Mouse (Mus musculus) v-Abl transformed pro-B cells (cell line): Measurements from ENCODE around the gene Angel2.

Experiments
- in situ Hi-C, 2 experiments: fragments of 400-800 bp; cut with MboI; formaldehyde crosslinking; loops; one replicate each; pipeline ENCODE4 v1.15.1; 2025; ENCODE audit not compliant: unreplicated experiment in 2 of 2

The Angel2 gene

GRCm38 (mm10) chr1:190924812-190925211 is at the start of gene Angel2:
Gene Angel2, plus strand, starts transcription at chr1:190925112.
- in situ Hi-C loops, result loop anchor here (10.0 to 25.0 kb wide), 2 partner anchors 887 to 900 kb away; partner anchors contain the start of gene Nek2 (in 2 of the 2)

GRCm38 (mm10) chr1:190875751-190876150 is 49.2 kb upstream of the Angel2 start:
- in situ Hi-C loops, result loop anchor here (5.0 to 25.0 kb wide), 2 partner anchors 988 kb away; no protein-coding TSS in a partner anchor

- in situ Hi-C loops, result loop anchor here (10.0 to 25.0 kb wide), 2 partner anchors 993 to 1856 kb away; no protein-coding TSS in a partner anchor
These were observed 44.3 kb upstream of the Angel2 start for GRCm38 (mm10) chr1:190880638-190881037.

- in situ Hi-C loops, result loop anchor here (10.0 to 25.0 kb wide), 2 partner anchors 994 to 1857 kb away; no protein-coding TSS in a partner anchor
These were observed 43.5 kb upstream of the Angel2 start for GRCm38 (mm10) chr1:190881422-190881821.

- in situ Hi-C loops, result loop anchor here (5.0 to 25.0 kb wide), 3 partner anchors 54 to 1861 kb away; no protein-coding TSS in a partner anchor
These were observed 38.9 kb upstream of the Angel2 start for GRCm38 (mm10) chr1:190886014-190886413.

- in situ Hi-C loops, result loop anchor here (5.0 to 25.0 kb wide), 3 partner anchors 56 to 1863 kb away; no protein-coding TSS in a partner anchor
These were observed 36.9 kb upstream of the Angel2 start for GRCm38 (mm10) chr1:190888031-190888430.

- in situ Hi-C loops, result loop anchor here (5.0 to 25.0 kb wide), 3 partner anchors 56 to 1864 kb away; no protein-coding TSS in a partner anchor
These were observed 36.3 kb upstream of the Angel2 start for GRCm38 (mm10) chr1:190888646-190889045.

GRCm38 (mm10) chr1:190893559-190894167 is 31.2 kb upstream of the Angel2 start:
- in situ Hi-C loops, result loop anchor here in 1 of 2 experiments (25.0 kb wide), 1 partner anchor 1006 kb away; no protein-coding TSS in a partner anchor

GRCm38 (mm10) chr1:190898186-190898585 is 26.7 kb upstream of the Angel2 start:
- in situ Hi-C loops, result loop anchor here in 1 of 2 experiments (25.0 kb wide), 1 partner anchor 1011 kb away; no protein-coding TSS in a partner anchor

- in situ Hi-C loops, result loop anchor here in 1 of 2 experiments (25.0 kb wide), 1 partner anchor 1012 kb away; no protein-coding TSS in a partner anchor
These were observed 25.9 kb upstream of the Angel2 start for GRCm38 (mm10) chr1:190898899-190899575.

GRCm38 (mm10) chr1:190901082-190901481 is 23.8 kb upstream of the Angel2 start:
- in situ Hi-C loops, result no loop called here

GRCm38 (mm10) chr1:190904136-190904535 is 20.8 kb upstream of the Angel2 start:
- in situ Hi-C loops, result no loop called here

GRCm38 (mm10) chr1:190904714-190905113 is 20.2 kb upstream of the Angel2 start:
- in situ Hi-C loops, result no loop called here

- in situ Hi-C loops, result no loop called here
These were observed 14.1 kb upstream of the Angel2 start for GRCm38 (mm10) chr1:190910836-190911235.

- in situ Hi-C loops, result no loop called here
These were observed 13.3 kb upstream of the Angel2 start, which contains the start of gene Rps6kc1 for GRCm38 (mm10) chr1:190911415-190912123. Gene Rps6kc1, minus strand, starts transcription at chr1:190911770.

GRCm38 (mm10) chr1:190912623-190913022 is 12.3 kb upstream of the Angel2 start:
- in situ Hi-C loops, result no loop called here

GRCm38 (mm10) chr1:190918938-190919337 is 6.0 kb upstream of the Angel2 start:
- in situ Hi-C loops, result no loop called here

GRCm38 (mm10) chr1:190919725-190920469 is 5.0 kb upstream of the Angel2 start:
- in situ Hi-C loops, result loop anchor here in 1 of 2 experiments (10.0 kb wide), 1 partner anchor 905 kb away; the partner anchor contains the start of gene Nek2

- in situ Hi-C loops, result loop anchor here (10.0 to 25.0 kb wide), 2 partner anchors 885 to 897 kb away; partner anchors contain the start of gene Nek2 (in 2 of the 2)
These were observed 2.4 kb downstream of the Angel2 start for GRCm38 (mm10) chr1:190927311-190927710.
